Mouse (Mus musculus) CH12.LX (cell line): ENCODE measurements around the gene Ecsit. TPM values are rescaled to one million over a fixed set of nuclear protein-coding genes. Genes with fewer than 3 reads are reported as not detected.

Experiments
- DNase-seq: peaks from one replicate; pipeline ENCODE4 v3.0.0-alpha.2; 2013; ENCODE audit errors: extremely low read depth
- H3K27ac ChIP-seq: 2 replicates; pipeline ENCODE4 v1.5.1; 2012; ENCODE audit warnings: low read depth, mild to moderate bottlenecking, control low read depth, moderate library complexity; ENCODE audit not compliant: insufficient read depth
- H3K27me3 ChIP-seq: replicated peaks from 2 replicates; pipeline ENCODE3; 2012; ENCODE audit warnings: inconsistent platforms
- H3K36me3 ChIP-seq, 2 experiments: replicated peaks in 1 of 2; 2 replicates each; pipeline versions ENCODE3 to v1.6.1; 2012; ENCODE audit warnings: inconsistent platforms in 1 of 2, low read length in 1 of 2, mild to moderate bottlenecking in 1 of 2, mixed read lengths in 1 of 2, moderate library complexity in 1 of 2; ENCODE audit not compliant: control insufficient read depth in 1 of 2, insufficient read depth in 1 of 2
- H3K4me1 ChIP-seq, 2 experiments: 2 replicates each; pipeline ENCODE4 v1.6.1; 2012; ENCODE audit warnings: inconsistent platforms in 1 of 2, moderate library complexity in 1 of 2; ENCODE audit not compliant: insufficient read depth in 2 of 2, control insufficient read depth in 1 of 2
- H3K4me2 ChIP-seq: 2 replicates; pipeline ENCODE4 v1.6.1; 2012; ENCODE audit warnings: low read depth, mild to moderate bottlenecking, control low read depth; ENCODE audit not compliant: poor library complexity, insufficient read depth, severe bottlenecking
- H3K4me3 ChIP-seq, 3 experiments: fragments of 150-350 bp in 1 of 3; sonication (generic) in 1 of 3; replicated peaks in 1 of 3; 2 replicates each; pipeline versions ENCODE3 to v1.5.1; 2011 to 2012; ENCODE audit warnings: low read depth in 2 of 3, low read length in 2 of 3, mild to moderate bottlenecking in 2 of 3, moderate library complexity in 2 of 3, control low read depth in 1 of 3, improper control_type of control experiment in 1 of 3, inconsistent platforms in 1 of 3, mixed read lengths in 1 of 3; ENCODE audit not compliant: poor library complexity in 1 of 3
- H3K79me2 ChIP-seq: replicated peaks from 2 replicates; pipeline ENCODE4 v1.6.1; 2012; ENCODE audit warnings: mild to moderate bottlenecking, moderate library complexity; ENCODE audit not compliant: control insufficient read depth, poor library complexity, insufficient read depth, severe bottlenecking; ENCODE audit errors: extremely low read depth
- H3K9ac ChIP-seq: 2 replicates; pipeline ENCODE4 v1.6.1; 2012; ENCODE audit warnings: low read depth, mild to moderate bottlenecking, control low read depth, moderate library complexity; ENCODE audit not compliant: insufficient read depth
- H3K9me3 ChIP-seq: replicated peaks from 2 replicates; pipeline ENCODE3; 2012; ENCODE audit warnings: low read length, inconsistent platforms, mixed read lengths
- CHD1 ChIP-seq: IDR thresholded peaks from 2 replicates; pipeline ENCODE4 v1.6.1; 2012; ENCODE audit warnings: low read depth, low read length, improper control_type of control experiment, inconsistent platforms
- CTCF ChIP-seq, 2 experiments: IDR thresholded peaks in 1 of 2; conservative IDR thresholded peaks in 1 of 2; 2 replicates each; pipeline ENCODE4 v1.5.1; 2011 to 2012; ENCODE audit warnings: low read depth in 2 of 2, low read length in 2 of 2, improper control_type of control experiment in 1 of 2, inconsistent platforms in 1 of 2, mild to moderate bottlenecking in 1 of 2, moderate library complexity in 1 of 2
- ELF1 ChIP-seq: IDR thresholded peaks from 2 replicates; pipeline ENCODE4 v1.6.1; 2014; ENCODE audit warnings: low read depth, mild to moderate bottlenecking, inconsistent platforms, low read length, improper control_type of control experiment
- EP300 ChIP-seq: IDR thresholded peaks from 2 replicates; pipeline ENCODE4 v1.6.1; 2011; ENCODE audit warnings: low read length, improper control_type of control experiment
- HCFC1 ChIP-seq: IDR thresholded peaks from 2 replicates; pipeline ENCODE4 v1.6.1; 2012; ENCODE audit warnings: low read depth, mild to moderate bottlenecking, inconsistent platforms, low read length, improper control_type of control experiment
- KAT2A ChIP-seq: IDR thresholded peaks from 2 replicates; pipeline ENCODE4 v1.6.1; 2012; ENCODE audit warnings: low read length, improper control_type of control experiment, inconsistent platforms; ENCODE audit not compliant: insufficient replicate concordance
- MEF2A ChIP-seq: IDR thresholded peaks from 2 replicates; pipeline ENCODE4 v1.6.1; 2014; ENCODE audit warnings: low read depth, mild to moderate bottlenecking, inconsistent platforms, low read length, improper control_type of control experiment, borderline replicate concordance
- MXI1 ChIP-seq: IDR thresholded peaks from 2 replicates; pipeline ENCODE4 v1.6.1; 2011; ENCODE audit warnings: mild to moderate bottlenecking, low read depth, low read length, improper control_type of control experiment
- NELFE ChIP-seq: IDR thresholded peaks from 2 replicates; pipeline ENCODE4 v1.6.1; 2011; ENCODE audit warnings: low read depth, low read length, improper control_type of control experiment
- NRF1 ChIP-seq: IDR thresholded peaks from 2 replicates; pipeline ENCODE4 v1.6.1; 2014; ENCODE audit warnings: low read depth, mild to moderate bottlenecking, inconsistent platforms, low read length, improper control_type of control experiment, moderate library complexity
- SIN3A ChIP-seq: IDR thresholded peaks from 2 replicates; pipeline ENCODE4 v1.6.1; 2012; ENCODE audit warnings: low read length, improper control_type of control experiment, inconsistent platforms
- SMC3 ChIP-seq: IDR thresholded peaks from 2 replicates; pipeline ENCODE4 v1.6.1; 2011; ENCODE audit warnings: low read depth, low read length, improper control_type of control experiment
- TBP ChIP-seq: conservative IDR thresholded peaks from 2 replicates; pipeline ENCODE4 v1.6.1; 2011; ENCODE audit warnings: low read depth, low read length, improper control_type of control experiment
- TCF12 ChIP-seq: IDR thresholded peaks from 2 replicates; pipeline ENCODE4 v1.6.1; 2014; ENCODE audit warnings: low read depth, mild to moderate bottlenecking, inconsistent platforms, low read length, improper control_type of control experiment
- USF2 ChIP-seq: conservative IDR thresholded peaks from 2 replicates; pipeline ENCODE4 v1.6.1; 2011; ENCODE audit warnings: low read depth, low read length, improper control_type of control experiment
- ZKSCAN1 ChIP-seq: IDR thresholded peaks from 2 replicates; pipeline ENCODE4 v1.6.1; 2012; ENCODE audit warnings: low read depth, inconsistent platforms, low read length, improper control_type of control experiment, borderline replicate concordance
- ZMIZ1 ChIP-seq: IDR thresholded peaks from 2 replicates; pipeline ENCODE4 v1.6.1; 2012; ENCODE audit warnings: low read depth, mild to moderate bottlenecking, inconsistent platforms, low read length, improper control_type of control experiment
- dilution Hi-C: fragments of 300-500 bp; cut with MboI; formaldehyde crosslinking; loops from 2 replicates; pipeline ENCODE4 v1.14.3; 2020; ENCODE audit warnings: low sequenced_read_pairs; ENCODE audit not compliant: extremely low pct_unique_long_range_greater_than_20kb, extremely low pct_ligation_motif_present
- in situ Hi-C: fragments of 300-500 bp; cut with MboI; formaldehyde crosslinking; loops from 3 replicates; pipeline ENCODE4 v1.14.3; 2019; ENCODE audit warnings: low sequenced_read_pairs, low pct_ligation_motif_present, low pct_unique_long_range_greater_than_20kb, mixed read lengths
- polyA plus RNA-seq: library from polyadenylated mRNA; unstranded; fragments of >175 nt; gene quantifications from 2 replicates; pipeline ENCODE4 v1.2.1, GENCODE M21; 2012; ENCODE audit warnings: low read depth; ENCODE audit not compliant: insufficient read length
- total RNA-seq, 2 experiments: library from RNA; depleted of rRNA; stranded (reverse); fragments of 300-350 nt in 1 of 2; fragments of >200 nt in 1 of 2; gene quantifications; 2 replicates each; pipeline ENCODE4 v1.2.3; 2012 to 2014

Gene Ecsit
- total and polyA plus RNA-seq, 3 experiments: 38.7 to 57.1 (median 48.5) TPM

DNA sequence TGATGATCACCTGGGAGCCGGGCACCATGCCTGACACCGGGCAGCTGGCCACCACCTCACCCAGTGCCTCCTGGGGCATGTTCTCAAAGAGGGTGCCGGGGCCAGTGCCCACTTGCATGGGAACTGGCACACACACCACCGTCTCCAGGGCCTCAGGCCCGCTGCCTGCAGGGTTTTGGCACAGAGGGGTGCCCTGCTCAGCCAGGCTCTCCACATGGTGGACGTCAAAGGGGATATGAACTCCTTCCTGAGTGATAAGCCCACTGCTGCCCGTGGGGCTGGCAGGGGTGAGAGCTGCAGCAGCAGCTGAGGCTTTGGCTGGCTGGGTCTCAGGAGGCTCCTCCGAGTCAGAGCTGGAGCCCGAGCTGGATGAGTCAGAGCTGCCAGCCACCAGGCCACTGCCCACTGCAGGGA lies 27.2 kb downstream of the Ecsit start:
- TF ChIP-seq SMC3: no peak
- TF ChIP-seq ZMIZ1: no peak
- no peak for TF ChIP-seq ELF1
- no peak for TF ChIP-seq EP300
- no peak for TF ChIP-seq KAT2A
- TF ChIP-seq, all 38 proteins: peak for 0
- Histone ChIP-seq H3K4me3 (no peak overlapping the region), H3K9me3 (no peaks in the 10 kb centered on the region), H3K36me3 (peaks cover 42 to 77% of the 10 kb centered on the region in 2 experiments), H3K4me1 (no peaks in the 10 kb centered on the region), H3K79me2 (no peaks in the 10 kb centered on the region), H3K27me3 (no peaks in the 10 kb centered on the region), H3K4me2 (no peak overlapping the region), H3K27ac (no peak overlapping the region), H3K9ac (no peak overlapping the region)
- no peak for DNase-seq
- in situ Hi-C loops: no loop called here
- dilution Hi-C loops: no loop called here

DNA sequence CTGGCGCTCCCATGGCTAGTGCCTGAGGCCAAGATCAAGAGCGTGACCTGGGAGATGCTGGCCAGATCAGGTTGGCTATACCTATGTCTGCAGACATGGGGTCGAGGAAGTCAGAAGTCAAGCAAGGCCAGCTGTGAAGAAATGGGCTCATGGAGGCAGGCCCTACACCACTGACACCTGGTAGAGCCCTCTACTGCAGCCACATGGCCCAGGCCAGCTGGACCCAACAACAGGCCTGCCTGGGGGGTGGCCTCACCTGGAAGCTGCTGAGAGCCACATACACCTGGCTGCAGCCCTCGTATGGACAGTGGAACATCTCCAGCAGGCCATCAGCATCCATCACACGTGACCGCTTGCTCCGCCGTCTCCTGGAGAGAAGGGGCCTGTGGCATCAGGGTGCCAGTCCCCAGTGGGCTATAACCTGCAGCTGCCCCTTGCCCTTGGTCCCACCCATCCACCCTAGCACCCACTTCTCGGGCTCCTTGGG lies 28.2 kb downstream of the Ecsit start:
- Histone ChIP-seq H3K4me3 (no peak overlapping the region), H3K9me3 (no peaks in the 10 kb centered on the region), H3K4me1 (no peaks in the 10 kb centered on the region), H3K27ac (no peak overlapping the region), H3K27me3 (no peaks in the 10 kb centered on the region), H3K4me2 (no peak overlapping the region), H3K79me2 (no peaks in the 10 kb centered on the region), H3K9ac (no peak overlapping the region), H3K36me3 (peaks cover 42 to 68% of the 10 kb centered on the region in 2 experiments)
- no peak for DNase-seq
- TF ChIP-seq SIN3A (no peak), MXI1 (no peak), CHD1 (no peak), ZKSCAN1 (no peak), NRF1 (no peak), USF2 (no peak), TBP (no peak), EP300 (no peak), CTCF (conservative IDR thresholded peaks at IDR 0.05 in 1 of 2, IDR thresholded peaks at IDR 0.05 in 1 of 2; ENCODE audit: low read depth in 2 of 2, low read length in 2 of 2) (no peak), MEF2A (no peak), SMC3 (no peak), TCF12 (no peak), HCFC1 (no peak), NELFE (no peak), ELF1 (no peak)
- dilution Hi-C loops: no loop called here
- in situ Hi-C loops: no loop called here
